Mouse (Mus musculus): ENCODE measurements around the gene Cnn1.

GRCm38 (mm10) chr9:22087034-22087618, 11.9 kb upstream of the Cnn1 start:
- TF ChIP-seq CTCF (IDR thresholded peaks at IDR 0.05; ENCODE audit: control insufficient read depth, insufficient read depth, low read length) (no peak), POLR2A (IDR thresholded peaks at IDR 0.05; ENCODE audit: borderline replicate concordance, control insufficient read depth, low read depth, low read length) (no peak)

All from bone marrow, adult 2 months (tissue).